Mouse (Mus musculus): ENCODE data around the gene Celsr2.

The Celsr2 gene

DNA sequence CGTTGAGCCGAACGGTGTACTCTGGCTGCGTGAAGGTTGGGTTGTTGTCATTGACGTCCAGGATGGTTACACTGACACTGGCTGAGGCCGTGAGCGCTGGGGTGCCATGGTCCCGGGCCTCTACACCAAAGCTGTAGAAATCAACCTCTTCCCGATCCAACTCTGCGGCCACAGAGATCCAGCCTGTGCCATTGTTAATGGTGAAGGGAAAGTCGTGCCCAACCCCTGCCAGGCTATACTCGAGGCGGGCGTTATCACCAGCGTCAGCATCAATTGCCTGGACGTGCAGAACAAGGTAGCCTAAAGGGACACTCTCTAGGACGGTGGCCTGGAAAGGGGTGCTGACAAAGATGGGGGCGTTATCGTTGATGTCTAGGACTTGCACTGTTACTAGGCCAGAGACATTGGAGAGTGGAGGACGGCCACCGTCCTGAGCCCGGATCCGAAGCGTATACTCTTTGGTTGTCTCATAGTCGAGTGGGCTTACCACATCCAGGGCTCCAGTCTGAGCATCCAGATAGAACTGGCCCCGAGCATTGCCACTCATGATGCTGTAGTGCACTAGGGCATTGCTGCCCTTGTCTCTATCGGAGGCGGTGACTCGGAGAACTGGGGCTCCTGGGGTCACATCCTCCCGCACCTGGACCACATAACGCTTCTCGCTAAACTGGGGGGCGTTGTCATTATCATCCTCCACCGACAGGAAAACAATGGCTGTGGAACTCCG lies 1.6 kb downstream of the Celsr2 start:
- no peak for DNase-seq (ENCODE audit: extremely low spot score, low read depth, low spot score)

DNA sequence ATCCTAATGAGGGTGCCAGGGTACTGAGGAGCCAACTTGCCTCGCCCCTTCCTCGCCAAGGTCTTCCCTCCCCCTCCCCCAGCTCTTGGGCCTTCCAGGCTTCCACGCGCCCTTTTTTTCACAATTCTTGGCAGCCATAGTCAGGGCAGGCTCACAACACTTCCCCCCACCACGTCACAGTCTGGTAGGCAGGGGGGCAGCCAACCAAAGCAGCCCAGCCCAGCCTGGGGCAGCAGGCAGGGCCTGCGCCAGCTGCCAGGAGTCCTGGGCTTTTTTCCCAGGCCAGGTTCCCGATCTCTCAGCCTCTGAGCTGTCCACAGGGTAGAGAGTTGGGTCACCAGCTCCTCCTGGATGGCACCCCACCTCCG lies 3.6 kb downstream of the Celsr2 start:
- no peak for DNase-seq (ENCODE audit: extremely low spot score, low read depth, low spot score)

DNA sequence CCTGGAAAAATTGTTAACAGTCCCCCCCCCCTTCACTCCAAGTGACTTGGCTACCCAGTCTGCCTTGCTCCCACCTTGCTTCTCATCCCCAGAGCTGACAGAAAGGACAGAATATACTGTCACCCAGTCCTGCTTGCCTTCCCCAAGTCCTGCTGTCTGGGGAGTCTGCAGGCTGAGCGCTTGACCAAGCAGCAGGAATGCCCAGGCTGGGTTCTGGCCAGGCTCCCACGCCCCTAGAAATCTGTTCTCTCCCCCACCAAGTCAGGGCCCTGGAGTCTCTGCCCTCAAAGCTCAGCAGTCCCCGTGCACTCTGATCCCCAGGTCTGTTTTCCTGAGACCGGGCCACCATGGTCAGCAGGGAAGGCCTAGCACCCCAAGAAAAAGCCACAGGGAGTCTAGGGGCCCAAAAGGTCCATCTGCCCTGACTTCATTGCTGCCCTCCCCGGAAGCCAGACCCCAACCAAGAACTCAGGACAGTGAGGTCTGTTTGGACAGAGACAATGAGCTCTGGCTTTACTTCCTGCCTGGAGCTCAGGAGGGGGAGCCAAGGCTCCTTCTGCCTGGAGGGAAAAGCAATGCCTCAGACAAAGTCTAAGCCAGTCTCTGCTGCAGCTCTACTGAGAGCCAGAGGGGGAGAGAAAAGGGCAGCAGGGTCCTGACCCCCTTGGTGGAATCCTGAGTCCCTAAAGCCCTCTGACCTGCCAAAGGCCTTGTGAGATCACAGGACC lies 4.2 kb downstream of the Celsr2 start:
- DNase-seq (ENCODE audit: extremely low spot score, low read depth, low spot score): no peak

DNA sequence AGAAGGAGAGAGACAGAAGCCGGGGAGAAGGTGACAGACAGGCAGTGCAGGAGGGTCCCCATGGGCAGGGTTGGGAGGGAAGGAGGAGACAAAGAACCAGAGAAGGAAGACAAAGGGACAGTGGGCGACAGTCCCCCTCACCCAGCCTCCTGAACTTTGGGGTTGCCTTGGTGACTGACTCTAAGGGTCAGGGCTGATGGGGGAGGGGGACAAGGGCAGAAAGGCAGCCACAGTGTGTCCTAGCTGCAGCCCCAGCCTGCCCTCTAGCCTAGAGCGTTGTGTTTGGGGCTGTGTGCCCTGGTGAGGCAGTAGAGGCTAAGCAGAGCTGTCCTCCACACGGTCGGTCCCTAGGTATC lies 5.0 kb downstream of the Celsr2 start:
- no peak for DNase-seq (ENCODE audit: extremely low spot score, low read depth, low spot score)

DNA sequence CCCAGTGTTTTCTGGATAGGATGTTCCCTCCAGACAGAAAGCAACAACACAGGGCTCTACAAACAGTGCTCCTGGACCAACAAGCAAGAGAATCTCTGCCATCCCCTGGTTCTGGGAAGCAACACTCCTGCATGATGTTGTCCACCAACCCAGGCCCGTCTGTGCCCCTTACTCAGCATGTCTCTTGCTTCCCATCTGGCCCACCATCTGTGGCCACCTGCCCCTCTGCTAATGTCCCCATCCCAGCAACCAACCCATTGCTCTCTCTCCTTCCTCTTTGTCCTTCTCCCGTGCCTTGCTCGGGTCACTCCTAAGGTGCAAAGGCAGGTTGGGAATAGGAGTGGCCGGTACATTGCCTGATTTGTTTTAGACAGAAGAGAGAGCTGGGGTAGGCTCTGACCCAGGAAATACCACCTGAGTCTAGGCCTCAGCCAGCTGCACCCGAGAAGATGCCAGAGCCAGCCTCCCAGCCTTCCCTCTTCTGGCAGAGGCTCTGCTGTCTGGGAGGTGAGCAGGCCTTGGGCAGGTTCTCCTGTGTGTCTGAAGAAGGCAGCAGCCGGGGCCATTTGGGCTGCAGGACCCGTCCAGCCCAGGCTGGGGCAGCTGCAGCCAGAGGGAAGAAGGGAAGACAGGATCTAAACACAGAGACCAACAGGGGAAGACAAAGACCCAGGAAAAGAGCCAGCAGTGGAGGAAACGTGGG lies 5.5 kb downstream of the Celsr2 start:
- DNase-seq (ENCODE audit: extremely low spot score, low read depth, low spot score): no peak

DNA sequence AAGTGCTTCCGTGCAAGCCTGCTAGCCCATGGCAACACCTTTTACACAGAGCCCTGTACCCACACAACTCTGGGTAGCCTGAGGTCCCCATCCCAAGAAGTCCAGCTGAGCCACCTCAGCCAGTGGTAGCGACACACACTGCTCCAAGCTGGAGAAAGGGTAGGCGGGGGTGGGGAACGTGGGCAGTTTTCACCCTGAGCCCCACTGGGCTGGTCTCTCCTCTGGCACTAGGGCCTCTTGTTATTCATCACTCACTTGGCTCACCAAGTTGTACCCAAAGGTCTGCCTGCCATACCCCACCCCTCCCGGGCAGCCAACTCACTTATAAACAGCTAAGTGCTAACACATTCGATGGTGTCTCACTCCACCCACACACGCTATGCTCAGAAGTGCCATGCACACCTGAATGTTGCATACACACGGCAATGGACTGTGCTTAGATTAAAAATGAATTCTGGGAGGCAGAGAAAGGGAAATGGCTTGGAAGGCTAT lies 6.8 kb downstream of the Celsr2 start:
- no peak for DNase-seq (ENCODE audit: extremely low spot score, low read depth, low spot score)

DNA sequence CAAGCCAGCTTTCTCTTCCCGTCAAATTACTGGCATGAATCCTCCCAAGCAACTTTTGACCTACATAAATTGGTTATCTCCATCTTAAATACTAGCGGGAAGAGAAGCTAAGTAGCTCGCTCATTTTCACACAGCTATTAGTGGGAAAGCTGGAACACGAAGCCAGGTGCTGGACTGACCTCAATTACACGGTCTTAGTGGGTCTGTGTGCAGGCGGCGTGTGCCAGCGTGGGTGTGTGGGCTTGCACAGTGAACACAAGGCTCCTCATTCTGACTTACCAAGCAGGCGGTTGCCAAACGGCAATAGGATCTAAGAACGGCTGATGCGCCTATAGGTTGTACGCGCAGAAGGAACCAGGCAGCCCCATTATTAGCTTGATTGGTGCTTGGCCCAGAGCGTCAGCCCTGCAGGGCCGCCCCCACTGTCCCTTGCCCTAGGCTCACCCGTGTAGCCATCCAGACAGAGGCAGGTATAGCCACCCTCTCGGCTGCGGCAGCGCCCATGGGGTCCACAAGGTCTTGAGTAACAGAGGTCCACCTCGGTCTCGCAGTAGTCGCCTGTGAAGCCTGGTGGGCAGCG lies 9.0 kb downstream of the Celsr2 start:
- no peak for DNase-seq (ENCODE audit: extremely low spot score, low read depth, low spot score)

DNA sequence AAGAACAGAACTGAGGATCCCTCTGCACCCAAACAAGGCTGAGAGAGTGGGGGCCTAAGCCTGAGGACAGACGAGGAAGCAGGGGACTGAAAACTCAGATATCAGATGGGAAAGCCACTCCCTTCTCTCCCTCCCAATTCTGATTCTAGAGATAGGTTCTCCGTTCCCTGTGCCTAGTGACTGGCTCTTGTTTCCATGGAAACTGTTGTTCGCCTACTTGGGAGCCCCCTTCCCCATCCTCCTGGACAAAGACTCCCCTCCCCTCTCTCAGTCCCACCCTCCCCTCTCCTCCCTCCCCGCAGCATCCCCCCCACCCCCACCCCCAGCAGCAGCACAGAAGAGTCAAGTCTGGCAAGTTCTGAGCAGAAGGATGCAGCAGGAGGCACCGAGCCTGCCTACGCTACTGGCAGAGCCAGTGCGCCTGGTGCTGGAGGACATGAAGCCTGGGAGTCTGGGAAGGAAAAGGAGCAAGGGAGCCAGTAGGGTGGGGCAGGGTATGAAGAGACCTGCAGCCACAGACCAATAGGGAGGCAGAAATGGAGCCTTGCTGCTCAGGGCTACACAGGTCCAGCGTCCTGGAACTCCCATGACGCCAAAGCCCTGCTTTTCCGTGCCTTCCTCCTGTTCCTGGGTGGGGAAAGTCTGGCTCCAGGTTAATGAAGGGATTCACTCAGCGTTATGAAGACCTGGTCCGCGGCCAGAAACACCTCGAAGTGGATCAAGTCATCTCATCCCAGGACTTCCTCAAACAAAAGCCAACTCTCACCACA lies 9.6 kb downstream of the Celsr2 start:
- no peak for DNase-seq (ENCODE audit: extremely low spot score, low read depth, low spot score)

DNA sequence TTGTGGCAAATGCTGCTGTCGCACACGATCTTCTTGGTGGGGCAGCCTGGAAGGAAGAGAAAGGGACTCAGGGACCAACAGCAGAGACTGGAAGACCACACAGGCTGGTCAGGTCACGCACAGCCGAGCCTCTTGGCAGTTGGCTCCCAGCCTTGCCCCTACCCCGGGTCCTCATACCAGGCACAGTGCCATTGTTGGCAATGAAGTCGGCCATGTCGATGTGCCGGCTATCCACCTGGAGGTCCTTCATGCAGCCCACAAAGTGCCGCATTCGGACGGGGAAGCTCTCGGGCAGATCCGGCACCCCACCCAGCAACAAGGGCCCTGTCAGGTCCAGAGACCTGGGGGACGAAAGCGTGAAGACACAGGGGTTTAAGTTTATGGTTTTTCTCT lies 12.8 kb downstream of the Celsr2 start:
- DNase-seq (ENCODE audit: extremely low spot score, low read depth, low spot score): no peak

DNA sequence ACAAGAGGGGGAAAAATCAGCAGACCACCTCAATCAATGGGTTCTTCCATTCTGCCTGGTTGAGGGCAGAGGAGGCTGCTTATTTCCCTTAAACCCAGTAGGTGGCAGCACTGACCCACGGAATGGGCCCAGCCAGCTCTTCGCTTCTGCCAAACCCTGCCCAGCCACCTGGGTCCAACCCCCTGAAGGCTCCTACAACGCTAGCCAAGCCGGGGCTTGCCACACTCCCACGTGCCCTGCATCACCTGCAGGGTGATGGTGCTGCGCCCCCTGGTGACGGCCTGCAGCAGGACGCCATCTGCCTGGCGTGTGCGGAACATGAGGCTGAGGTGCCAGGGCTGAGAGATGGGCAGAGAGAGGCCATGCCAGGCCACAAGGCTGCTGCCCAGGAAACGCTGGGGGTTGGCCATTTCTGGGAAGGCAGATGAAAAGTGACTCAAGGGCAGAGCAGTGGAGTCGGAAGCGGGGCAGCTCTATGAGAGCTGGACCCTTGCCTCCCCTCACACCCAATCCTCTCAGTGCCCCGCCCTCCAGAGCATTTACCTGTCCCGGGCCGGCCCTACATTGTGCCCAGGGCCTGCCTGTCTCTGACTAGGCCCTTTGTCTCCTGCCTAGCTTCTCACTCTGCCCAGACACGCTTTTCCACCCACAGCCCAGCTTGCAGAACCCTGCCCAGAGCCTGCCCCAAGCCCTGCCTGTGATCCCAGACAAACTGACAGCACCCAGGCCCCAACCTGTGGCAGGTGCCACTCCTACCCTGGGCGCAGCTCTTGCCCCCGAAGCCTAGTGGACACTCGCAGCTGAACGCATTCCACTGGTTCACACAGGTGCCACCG lies 13.4 kb downstream of the Celsr2 start:
- peak; percentile 75 for DNase-seq (ENCODE audit: extremely low spot score, low read depth, low spot score)

DNA sequence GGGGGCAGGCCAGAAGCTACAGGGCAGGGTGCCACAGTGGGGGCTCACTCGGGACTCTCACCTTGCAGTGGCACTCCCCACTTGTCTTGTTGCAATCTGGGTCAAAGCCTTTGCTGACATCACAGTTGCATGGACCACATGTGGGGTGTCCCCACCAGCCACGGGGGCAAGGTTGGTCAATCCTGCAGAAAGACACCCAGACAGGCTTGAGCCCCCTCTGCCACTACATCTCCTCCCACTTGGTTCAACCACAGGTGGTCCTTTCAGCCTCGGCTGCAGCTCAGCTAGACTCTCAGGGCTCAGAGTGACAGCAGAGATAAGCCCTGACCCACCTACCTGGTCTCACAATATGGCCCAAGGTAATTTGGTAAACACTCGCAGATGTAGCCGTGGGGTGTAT lies 14.9 kb downstream of the Celsr2 start:
- no peak for DNase-seq (ENCODE audit: extremely low spot score, low read depth, low spot score)

DNA sequence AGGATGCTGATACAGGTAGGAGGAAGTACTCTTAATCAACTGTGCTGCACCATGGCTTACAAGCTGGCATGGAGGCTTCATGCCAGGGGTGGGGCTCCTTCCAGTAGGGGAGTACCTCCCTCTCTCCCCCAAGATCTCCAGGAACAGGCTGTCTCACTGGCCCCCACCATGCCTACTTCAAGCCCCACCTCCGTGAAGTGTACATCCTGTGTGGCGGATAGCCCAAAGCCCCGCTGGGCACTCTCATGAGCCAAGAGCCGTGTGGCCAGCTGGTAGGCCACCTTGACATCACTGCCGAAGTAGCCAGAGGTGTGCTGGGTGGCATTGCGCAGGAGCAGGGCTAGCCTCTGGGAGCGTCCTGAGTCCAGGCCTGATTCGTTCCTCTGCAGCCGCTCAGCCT lies 17.1 kb downstream of the Celsr2 start:
- DNase-seq (ENCODE audit: extremely low spot score, low read depth, low spot score): no peak

DNA sequence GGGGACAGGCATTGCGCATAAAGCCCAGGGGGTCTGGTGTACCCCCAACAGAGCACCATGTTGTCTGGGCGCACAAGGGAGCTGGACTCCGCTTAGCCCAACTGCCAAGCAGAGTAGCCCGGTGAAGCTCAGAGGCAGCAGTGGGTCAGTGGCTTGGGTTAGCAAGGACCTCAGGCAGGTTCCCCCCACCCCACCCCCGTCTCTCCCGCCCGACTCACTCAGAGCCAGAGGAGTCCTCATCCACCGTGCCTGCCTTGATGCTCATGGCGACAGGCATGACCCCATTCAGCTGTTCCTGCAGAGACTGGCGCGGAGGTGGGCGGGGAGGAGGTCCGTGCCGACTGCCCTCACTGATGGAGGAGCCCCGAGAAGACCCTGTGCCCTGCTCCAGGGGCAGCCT lies 22.6 kb downstream of the Celsr2 start:
- DNase-seq (ENCODE audit: extremely low spot score, low read depth, low spot score): no peak

DNA sequence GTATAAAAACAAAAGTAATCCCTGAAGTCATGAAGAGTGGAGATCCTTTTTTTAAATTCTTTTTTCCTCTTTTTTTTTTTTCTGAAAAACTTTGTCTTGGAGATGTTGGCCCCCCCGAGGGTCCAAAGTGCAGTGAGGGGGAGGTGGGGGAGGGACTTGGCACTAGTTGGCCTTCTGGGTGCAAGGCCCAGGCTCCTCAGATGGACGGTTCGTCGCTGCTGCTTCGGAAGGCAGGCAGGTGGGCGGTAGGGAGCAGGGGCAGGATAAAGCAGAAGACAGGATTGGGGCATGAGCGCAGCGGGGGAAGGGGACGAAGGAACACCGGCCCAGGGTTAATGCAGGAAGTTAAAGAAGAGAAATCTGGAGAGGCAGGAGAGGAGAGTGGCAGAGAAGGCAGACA lies 23.1 kb downstream of the Celsr2 start:
- DNase-seq (ENCODE audit: extremely low spot score, low read depth, low spot score): no peak

DNA sequence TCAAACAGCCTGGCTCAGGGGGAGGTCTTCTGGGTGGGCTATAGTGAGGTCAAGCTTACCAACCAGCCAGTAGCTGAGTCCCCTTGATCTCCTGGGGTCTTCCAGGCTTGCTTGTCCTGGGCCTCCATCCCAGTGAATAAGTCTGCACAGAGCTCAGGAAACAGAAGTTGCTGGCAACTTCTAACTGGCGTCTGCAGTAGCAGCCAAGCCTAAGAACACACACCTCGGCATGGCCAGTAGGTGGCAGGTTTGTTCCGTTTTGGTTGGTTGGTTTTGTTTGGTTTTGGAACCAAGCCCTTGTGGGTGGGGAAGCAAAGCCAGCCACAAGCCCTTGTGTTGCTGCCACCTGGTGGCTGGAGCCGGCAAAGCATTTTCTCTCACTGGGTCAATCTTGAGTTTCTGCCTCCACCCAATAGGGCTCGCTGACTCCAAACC lies 26.2 kb downstream of the Celsr2 start:
- peak; percentile 99 for DNase-seq (ENCODE audit: extremely low spot score, low read depth, low spot score)

DNA sequence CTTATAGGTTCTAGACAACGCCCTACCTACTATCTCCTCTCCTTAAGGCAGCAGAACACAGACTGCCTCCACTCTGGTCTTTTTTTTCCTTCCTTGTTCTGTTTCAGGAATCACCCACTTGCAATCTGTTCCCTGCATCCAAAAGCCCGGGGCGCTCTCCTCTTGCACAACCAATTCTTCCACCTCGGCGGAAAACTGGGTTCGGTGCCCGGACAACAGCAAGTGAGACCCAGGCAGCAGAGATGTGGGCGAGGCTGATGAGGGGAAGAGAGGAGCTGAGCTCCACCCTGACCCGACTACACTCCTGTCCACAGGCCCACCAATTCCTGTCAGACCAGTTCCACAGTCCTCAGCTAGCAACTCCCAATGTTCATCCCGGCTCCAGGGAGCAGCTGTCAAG lies 29.2 kb downstream of the Celsr2 start:
- DNase-seq (ENCODE audit: extremely low spot score, low read depth, low spot score): no peak

DNA sequence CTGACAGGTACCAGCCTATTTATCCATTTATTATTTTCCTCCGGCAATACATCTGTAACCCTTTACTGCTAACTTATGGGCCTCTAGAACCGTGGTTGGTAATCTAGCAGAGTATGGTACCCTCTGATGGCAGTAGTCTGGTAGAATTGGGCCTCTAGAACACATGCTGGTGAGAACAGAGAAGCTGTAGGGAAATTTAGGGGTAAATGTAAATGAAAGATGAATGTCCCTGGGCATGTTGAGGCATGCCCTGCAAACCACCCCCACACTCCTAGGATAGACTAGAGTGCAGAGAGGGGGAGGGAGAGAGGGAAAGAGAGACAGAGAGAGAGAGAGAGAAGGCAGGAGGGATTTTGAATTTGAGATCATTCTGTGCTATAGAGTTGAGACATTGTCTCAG lies 30.9 kb downstream of the Celsr2 start:
- DNase-seq (ENCODE audit: extremely low spot score, low read depth, low spot score): no peak

DNA sequence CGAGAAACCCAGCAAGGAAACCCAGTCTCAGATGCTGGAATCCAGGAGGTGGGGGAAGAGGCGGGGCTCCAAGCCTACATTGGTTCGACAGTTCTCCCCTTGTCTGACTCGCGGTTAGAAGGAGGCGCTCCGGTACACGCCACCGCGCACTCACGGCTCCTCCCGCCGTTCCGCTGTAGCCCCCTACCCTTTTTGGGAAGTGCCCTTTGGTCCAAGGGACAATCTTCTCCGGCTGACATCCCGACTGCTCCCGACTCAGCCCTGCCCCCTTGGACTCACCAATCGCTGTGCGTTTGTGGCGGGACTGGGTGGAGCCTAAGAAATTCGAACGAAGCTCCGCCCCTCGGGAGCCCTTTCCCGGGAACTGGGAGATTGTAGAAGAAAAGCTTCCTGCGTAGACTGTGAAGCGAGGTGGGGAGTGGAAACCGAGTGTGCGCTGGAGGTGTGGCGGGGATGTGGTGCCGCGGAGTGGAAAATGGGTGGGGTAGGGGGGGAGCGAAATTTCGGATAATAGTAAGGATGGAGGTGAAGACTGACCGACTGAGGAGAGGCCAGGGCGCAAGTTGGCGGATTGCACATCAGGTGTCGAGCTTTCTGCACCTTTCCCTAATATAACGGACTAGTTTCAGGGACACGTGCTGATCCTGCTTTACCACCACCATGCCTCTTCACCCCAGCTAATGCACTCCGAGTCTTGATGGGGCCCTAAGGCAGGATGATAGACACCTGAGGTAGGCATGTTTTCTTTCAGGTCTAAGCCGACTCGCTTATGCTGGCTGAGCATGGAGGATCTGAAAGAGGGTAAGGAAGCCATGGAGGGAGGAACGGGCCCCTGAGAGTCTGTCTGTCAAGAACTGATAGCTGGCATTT lies 31.6 kb downstream of the Celsr2 start, which contains the start of gene Psrc1:
Psrc1 (plus strand) TSS at position 355 of the 870 bp plus-strand sequence.
- DNase-seq (ENCODE audit: extremely low spot score, low read depth, low spot score): peak; percentile 81

Data from hindlimb bud, embryonic 11.5 days (tissue).